Mouse (Mus musculus): ENCODE results near the gene Psme2b.
"Not testable (repeated sequence)": the region's sequence is repeated elsewhere in the genome, so short reads cannot be mapped to it uniquely, and the experiment has no call there.

Psme2b gene

DNA sequence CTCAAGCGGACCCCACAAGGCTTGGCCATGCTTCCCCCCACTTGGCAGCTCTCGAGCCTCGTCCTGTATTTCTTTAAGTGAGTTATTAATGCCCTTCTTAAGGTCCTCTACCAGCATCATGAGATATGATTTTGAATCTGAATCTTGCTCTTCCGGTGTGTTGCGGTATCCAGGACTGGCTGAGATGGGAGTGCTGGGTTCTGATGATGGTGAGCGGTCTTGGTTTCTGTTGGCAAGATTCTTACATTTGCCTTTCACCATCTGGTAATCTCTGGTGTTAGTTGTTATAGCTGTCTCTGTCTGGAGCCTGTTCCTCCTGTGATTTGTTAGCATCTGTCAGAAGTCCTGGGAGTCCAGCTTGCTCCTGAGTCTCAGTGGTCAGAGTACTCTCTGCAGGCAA, at the start of gene Psme2b:
Gene Psme2b, minus strand, starts transcription at position 101 of the 400 bp plus-strand sequence.
- DNase-seq (ENCODE audit: inconsistent age in 2 of 2, low spot score in 1 of 2): not testable (repeated sequence)

DNA sequence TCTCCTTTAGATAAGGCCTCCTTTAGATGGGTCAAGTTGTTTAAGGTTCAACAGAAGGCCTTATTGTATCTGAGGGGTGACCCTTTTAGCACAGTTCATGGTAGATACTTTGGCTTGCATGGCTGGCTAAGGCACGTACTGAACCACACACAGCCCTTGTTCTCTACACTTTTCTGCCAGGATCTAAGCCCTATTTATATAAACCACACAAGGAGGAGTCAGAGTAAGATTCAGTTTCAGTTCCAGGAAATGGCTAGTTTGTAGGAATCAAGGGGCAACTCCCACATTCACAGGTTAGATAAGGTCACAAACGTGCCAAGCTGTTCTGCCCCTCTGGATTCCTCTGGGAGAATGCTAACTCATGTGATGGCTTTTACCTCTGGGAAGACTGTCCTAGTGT, 48.0 kb upstream of the Psme2b start, which contains the start of gene Tgtp1:
Gene Tgtp1, minus strand, starts transcription at position 155 of the 400 bp plus-strand sequence.
- DNase-seq (ENCODE audit: inconsistent age in 2 of 2, low spot score in 1 of 2): peak in 1 of 2 experiments; percentile 21

GRCm38 (mm10) chr11:48993296-48993695, 47.3 kb upstream of the Psme2b start:
- peak; percentile 30 to 56 for DNase-seq (ENCODE audit: inconsistent age in 2 of 2, low spot score in 1 of 2)

- peak in 1 of 2 experiments; percentile 61 for DNase-seq (ENCODE audit: inconsistent age in 2 of 2, low spot score in 1 of 2)
Observed at GRCm38 (mm10) chr11:48991740-48992520, 45.9 kb upstream of the Psme2b start, which contains the start of gene Gm12185. Gene Gm12185 (minus strand): TSS chr11:48992226.

GRCm38 (mm10) chr11:48989981-48990380, 44.0 kb upstream of the Psme2b start:
- not testable (repeated sequence) for DNase-seq (ENCODE audit: inconsistent age in 2 of 2, low spot score in 1 of 2)

- not testable (repeated sequence) for DNase-seq (ENCODE audit: inconsistent age in 2 of 2, low spot score in 1 of 2)
Observed at GRCm38 (mm10) chr11:48988219-48988618, 42.2 kb upstream of the Psme2b start.

GRCm38 (mm10) chr11:48982848-48983247, 36.9 kb upstream of the Psme2b start:
- not testable (repeated sequence) for DNase-seq (ENCODE audit: inconsistent age in 2 of 2, low spot score in 1 of 2)

DNA sequence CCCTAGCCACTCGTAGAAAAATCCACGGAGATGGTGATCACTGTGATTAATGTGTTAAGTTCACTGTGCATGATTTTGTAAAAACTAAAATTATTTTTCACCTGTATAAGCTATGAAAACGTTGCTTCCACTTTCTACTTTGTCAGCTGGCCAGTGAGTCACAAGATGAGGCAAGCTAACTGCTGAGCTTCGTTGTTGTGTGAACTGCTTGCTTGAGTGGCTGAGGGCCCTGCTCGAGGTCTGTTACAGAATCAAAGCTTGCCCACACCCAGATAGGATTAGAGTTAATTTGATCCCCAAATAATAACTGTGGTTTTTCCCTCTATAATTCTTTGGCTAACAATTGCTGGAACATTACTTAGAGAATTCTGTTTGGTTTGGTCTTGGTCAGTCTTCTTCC, 34.1 kb upstream of the Psme2b start:
- DNase-seq (ENCODE audit: inconsistent age in 2 of 2, low spot score in 1 of 2): not testable (repeated sequence)

DNA sequence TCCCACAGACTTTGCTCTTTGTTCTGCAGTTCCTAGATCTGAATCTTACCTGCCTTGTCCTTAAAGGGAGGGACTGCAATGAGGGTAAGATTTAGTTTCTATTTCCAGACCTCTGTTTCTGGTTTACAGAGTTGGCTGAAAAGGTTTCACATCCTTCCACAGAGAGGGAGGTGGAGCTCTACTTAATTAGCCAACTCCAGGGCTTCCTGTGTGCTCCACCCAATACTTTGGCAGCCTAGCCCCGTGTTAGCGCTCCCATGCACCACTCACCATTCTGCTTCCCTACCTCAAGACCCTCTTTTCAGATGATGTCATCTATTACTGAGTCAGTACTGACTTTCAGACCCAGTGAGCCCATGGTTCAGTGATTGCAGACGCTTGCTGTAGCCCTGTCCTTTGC, 33.3 kb upstream of the Psme2b start, which contains the start of gene 9930111J21Rik1:
Gene 9930111J21Rik1, minus strand, starts transcription at position 148 of the 400 bp plus-strand sequence.
- DNase-seq (ENCODE audit: inconsistent age in 2 of 2, low spot score in 1 of 2): not testable (repeated sequence)

DNA sequence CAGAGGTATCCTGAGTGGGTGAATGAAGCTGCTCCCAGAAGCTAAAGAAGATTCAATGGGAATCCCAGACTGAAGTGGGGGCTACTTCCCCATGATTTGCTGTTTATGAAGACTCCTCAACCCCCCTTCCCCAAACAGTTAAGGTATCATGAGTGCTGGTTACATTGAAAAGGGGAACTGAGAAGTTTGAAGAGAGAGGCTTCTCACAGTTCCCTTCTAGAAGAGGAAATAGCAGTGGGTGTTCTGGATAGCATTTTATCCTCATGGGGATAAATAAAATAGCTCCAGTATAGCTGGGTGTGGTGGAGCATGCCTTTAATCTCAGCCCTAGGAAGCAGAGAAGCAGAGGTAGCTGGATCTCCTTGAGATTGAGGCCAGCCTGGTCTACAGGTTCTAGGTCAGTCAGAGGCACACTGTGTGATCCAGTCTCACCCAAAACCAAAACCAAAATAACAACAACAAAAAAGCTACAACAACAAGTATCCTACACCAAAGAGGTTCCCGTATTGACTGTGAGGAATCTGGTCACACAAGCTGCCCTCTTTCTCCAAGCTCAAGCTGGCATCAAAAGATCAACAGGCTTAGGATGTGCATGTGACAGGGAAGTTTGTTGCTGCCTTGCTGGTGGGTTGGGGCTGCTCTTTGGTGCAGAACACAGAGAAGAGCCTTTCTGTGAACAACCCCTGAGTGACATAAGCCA, 32.4 kb upstream of the Psme2b start, which contains the start of gene Olfr56:
Gene Olfr56, plus strand, starts transcription at position 650 of the 700 bp plus-strand sequence.
- not testable (repeated sequence) for DNase-seq (ENCODE audit: inconsistent age in 2 of 2, low spot score in 1 of 2)

GRCm38 (mm10) chr11:48974686-48975085, 28.7 kb upstream of the Psme2b start:
- not testable (repeated sequence) for DNase-seq (ENCODE audit: inconsistent age in 2 of 2, low spot score in 1 of 2)

DNA sequence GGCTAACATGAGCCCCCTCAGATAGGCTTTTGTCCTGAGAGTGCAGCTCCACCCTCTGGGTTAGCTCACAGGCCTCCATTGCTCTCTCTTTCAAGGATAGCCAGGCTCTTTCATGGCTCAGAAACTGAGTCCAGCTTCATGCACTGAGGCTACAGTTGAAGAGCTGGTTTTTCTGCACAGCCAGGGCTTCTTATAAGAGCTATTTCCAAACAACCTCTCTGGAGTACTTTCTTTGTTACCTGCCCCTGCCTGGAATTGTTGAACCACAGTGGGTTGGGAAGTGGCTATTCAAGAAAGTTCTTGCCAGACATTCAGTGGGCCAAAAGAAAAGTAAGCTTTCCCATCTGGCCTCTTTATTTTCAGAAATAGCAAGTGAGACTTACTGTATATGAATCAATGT, 6.7 kb downstream of the Psme2b start:
- not testable (repeated sequence) for DNase-seq (ENCODE audit: inconsistent age in 2 of 2, low spot score in 1 of 2)

DNA sequence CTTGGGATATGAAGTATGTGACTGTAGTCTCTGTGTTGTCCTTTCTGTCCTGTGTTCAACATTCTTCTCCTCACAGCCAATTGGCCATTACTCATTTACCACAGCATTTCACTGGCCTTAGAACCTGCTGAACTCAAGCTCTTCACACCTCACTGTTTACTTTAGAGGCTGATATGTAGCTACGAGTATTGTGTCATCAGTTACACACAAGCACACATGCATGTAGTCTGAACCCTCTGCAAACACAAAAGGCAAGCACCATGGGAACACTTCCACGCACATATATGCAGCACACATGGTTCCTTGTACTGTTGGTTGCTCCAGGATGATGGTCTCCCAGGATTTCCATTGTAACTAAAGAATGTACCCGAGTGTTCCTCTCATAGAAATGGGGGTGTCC, 10.7 kb downstream of the Psme2b start:
- not testable (repeated sequence) for DNase-seq (ENCODE audit: inconsistent age in 2 of 2, low spot score in 1 of 2)

DNA sequence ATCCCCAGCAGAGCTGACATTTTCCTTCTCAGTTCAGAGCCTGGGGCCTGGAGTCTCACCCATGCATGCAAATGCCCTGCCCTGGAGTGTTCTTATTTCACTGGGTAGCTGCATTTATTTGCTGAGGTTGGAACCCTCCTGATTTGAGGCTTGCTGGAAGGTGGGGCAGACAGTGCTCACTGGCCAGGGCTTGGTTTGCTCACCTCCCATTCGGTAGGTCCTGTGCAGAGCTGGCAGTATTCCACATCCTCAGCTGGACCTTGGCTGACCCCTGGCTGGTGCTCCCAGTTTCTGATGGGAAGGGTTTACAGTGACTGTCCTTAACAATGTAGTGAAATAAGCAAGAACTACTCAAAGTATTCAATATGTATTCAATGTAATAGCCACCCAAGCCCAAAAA, 12.1 kb downstream of the Psme2b start:
- DNase-seq (ENCODE audit: inconsistent age in 2 of 2, low spot score in 1 of 2): not testable (repeated sequence)

DNA sequence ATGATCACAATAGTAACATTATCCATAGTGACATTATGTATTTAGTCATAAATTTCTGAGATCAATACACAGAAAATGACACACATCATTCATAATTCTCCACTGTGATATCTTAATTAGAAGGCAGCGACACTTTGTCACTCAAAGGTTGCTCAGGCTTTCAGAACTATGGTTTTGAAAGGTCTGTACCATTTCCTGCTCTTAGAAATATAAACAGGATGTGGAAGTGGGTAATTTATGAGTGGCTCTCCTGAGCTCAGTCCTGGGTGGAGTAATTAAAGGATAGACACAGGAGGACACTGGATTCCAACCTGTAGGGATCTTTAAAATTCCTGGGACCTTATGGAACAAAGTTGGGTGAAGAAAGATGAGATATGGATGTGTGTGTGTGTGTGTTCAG, 12.6 kb downstream of the Psme2b start:
- not testable (repeated sequence) for DNase-seq (ENCODE audit: inconsistent age in 2 of 2, low spot score in 1 of 2)

- not testable (repeated sequence) for DNase-seq (ENCODE audit: inconsistent age in 2 of 2, low spot score in 1 of 2)
Observed at GRCm38 (mm10) chr11:48928068-48928467, 17.9 kb downstream of the Psme2b start.

DNA sequence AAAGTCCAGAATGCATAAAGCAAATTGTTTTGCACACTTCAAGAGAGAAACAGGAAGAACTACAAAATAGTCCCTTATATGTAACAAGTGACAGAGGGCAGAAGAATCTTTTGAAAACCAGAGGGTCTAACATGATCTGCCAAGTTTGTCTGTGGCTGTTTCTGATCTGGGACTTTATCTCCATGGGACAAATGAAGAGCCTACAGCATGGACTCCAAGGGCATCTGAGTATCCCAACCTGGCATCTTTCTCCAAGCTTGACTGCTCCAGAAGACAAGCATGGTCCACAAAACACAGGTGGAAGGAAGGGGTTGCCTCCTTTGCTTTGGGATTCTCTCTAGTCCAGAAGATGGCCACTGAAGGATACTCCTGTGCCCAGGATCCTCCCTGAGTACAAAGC, 19.6 kb downstream of the Psme2b start:
- DNase-seq (ENCODE audit: inconsistent age in 2 of 2, low spot score in 1 of 2): not testable (repeated sequence)

- DNase-seq (ENCODE audit: inconsistent age in 2 of 2, low spot score in 1 of 2): not testable (repeated sequence)
Observed at GRCm38 (mm10) chr11:48923818-48924217, 22.2 kb downstream of the Psme2b start.

GRCm38 (mm10) chr11:48918380-48918779, 27.6 kb downstream of the Psme2b start:
- no peak for DNase-seq (ENCODE audit: inconsistent age in 2 of 2, low spot score in 1 of 2)

DNA sequence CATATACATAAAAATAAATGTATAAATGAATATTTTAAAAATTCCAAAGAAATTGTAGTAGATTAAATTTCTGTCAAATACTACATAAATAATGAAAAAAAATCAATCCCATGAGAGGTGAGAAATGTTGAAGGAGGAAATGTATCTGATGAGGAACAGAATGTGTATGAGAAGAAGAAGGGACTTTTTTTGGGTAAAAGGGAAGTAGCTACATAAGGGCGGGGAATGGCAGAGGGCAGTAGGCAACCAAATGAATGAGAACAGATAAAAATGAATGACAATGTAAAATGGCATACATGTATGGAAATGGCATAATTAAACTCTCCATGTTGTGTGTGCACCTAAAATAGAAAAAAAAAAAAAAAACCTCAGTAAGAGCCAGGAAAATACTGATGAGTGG, 32.4 kb downstream of the Psme2b start:
- DNase-seq (ENCODE audit: inconsistent age in 2 of 2, low spot score in 1 of 2): no peak

- no peak for DNase-seq (ENCODE audit: inconsistent age in 2 of 2, low spot score in 1 of 2)
Observed at GRCm38 (mm10) chr11:48908459-48908858, 37.5 kb downstream of the Psme2b start.

GRCm38 (mm10) chr11:48902021-48902420, 44.0 kb downstream of the Psme2b start, which contains the start of gene Gm5431:
Gene Gm5431 (minus strand): TSS chr11:48902214.
- DNase-seq (ENCODE audit: inconsistent age in 2 of 2, low spot score in 1 of 2): no peak
